Mouse (Mus musculus): ENCODE data around the gene Arpc5.
A peak's percentile ranks its signal among the peaks of the same experiment; 100 is the strongest.
"Not testable (repeated sequence)": the region's sequence is repeated elsewhere in the genome, so short reads cannot be mapped to it uniquely, and the experiment has no call there.

The Arpc5 gene

GRCm38 (mm10) chr1:152784620-152785019 lies 18.3 kb downstream of the Arpc5 start:
- DNase-seq (ENCODE audit: low spot score) = no peak

- DNase-seq (ENCODE audit: low spot score) = not testable (repeated sequence)
These were observed 19.1 kb downstream of the Arpc5 start for GRCm38 (mm10) chr1:152785446-152785845.

GRCm38 (mm10) chr1:152786953-152787352 lies 20.6 kb downstream of the Arpc5 start:
- no peak for DNase-seq (ENCODE audit: low spot score)

GRCm38 (mm10) chr1:152788121-152788660 lies 21.8 kb downstream of the Arpc5 start:
- no peak for DNase-seq (ENCODE audit: low spot score)

- DNase-seq (ENCODE audit: low spot score) = no peak
These were observed 23.9 kb downstream of the Arpc5 start for GRCm38 (mm10) chr1:152790254-152790653.

- DNase-seq (ENCODE audit: low spot score) = no peak
These were observed 24.5 kb downstream of the Arpc5 start for GRCm38 (mm10) chr1:152790821-152791220.

GRCm38 (mm10) chr1:152791269-152791668 lies 24.9 kb downstream of the Arpc5 start:
- DNase-seq (ENCODE audit: low spot score) = no peak

- no peak for DNase-seq (ENCODE audit: low spot score)
These were observed 26.6 kb downstream of the Arpc5 start for GRCm38 (mm10) chr1:152792736-152793494.

- DNase-seq (ENCODE audit: low spot score) = no peak
These were observed 27.3 kb downstream of the Arpc5 start for GRCm38 (mm10) chr1:152793495-152794130.

GRCm38 (mm10) chr1:152795688-152796255 lies 29.4 kb downstream of the Arpc5 start:
- no peak for DNase-seq (ENCODE audit: low spot score)

GRCm38 (mm10) chr1:152796683-152797263 lies 30.4 kb downstream of the Arpc5 start:
- no peak for DNase-seq (ENCODE audit: low spot score)

GRCm38 (mm10) chr1:152798125-152798524 lies 31.8 kb downstream of the Arpc5 start:
- no peak for DNase-seq (ENCODE audit: low spot score)

- DNase-seq (ENCODE audit: low spot score) = no peak
These were observed 33.6 kb downstream of the Arpc5 start, which contains the start of gene Ncf2 for GRCm38 (mm10) chr1:152799897-152800296. Gene Ncf2 (plus strand): TSS chr1:152800194.

- no peak for DNase-seq (ENCODE audit: low spot score)
These were observed 34.4 kb downstream of the Arpc5 start for GRCm38 (mm10) chr1:152800633-152801176.

GRCm38 (mm10) chr1:152804907-152805306 lies 38.6 kb downstream of the Arpc5 start:
- no peak for DNase-seq (ENCODE audit: low spot score)

- DNase-seq (ENCODE audit: low spot score) = peak; percentile 34
These were observed 41.5 kb downstream of the Arpc5 start for GRCm38 (mm10) chr1:152807619-152808391.

- DNase-seq (ENCODE audit: low spot score) = no peak
These were observed 42.0 kb downstream of the Arpc5 start for GRCm38 (mm10) chr1:152808392-152808680.

GRCm38 (mm10) chr1:152809541-152810252 lies 43.4 kb downstream of the Arpc5 start:
- no peak for DNase-seq (ENCODE audit: low spot score)

GRCm38 (mm10) chr1:152810533-152811439 lies 44.4 kb downstream of the Arpc5 start:
- DNase-seq (ENCODE audit: low spot score) = no peak

GRCm38 (mm10) chr1:152815265-152815701 lies 48.9 kb downstream of the Arpc5 start:
- DNase-seq (ENCODE audit: low spot score) = no peak

Data from spleen, adult 12 weeks (tissue).